Mouse (Mus musculus): ENCODE data around the gene Plekhg6.

The Plekhg6 gene

DNA sequence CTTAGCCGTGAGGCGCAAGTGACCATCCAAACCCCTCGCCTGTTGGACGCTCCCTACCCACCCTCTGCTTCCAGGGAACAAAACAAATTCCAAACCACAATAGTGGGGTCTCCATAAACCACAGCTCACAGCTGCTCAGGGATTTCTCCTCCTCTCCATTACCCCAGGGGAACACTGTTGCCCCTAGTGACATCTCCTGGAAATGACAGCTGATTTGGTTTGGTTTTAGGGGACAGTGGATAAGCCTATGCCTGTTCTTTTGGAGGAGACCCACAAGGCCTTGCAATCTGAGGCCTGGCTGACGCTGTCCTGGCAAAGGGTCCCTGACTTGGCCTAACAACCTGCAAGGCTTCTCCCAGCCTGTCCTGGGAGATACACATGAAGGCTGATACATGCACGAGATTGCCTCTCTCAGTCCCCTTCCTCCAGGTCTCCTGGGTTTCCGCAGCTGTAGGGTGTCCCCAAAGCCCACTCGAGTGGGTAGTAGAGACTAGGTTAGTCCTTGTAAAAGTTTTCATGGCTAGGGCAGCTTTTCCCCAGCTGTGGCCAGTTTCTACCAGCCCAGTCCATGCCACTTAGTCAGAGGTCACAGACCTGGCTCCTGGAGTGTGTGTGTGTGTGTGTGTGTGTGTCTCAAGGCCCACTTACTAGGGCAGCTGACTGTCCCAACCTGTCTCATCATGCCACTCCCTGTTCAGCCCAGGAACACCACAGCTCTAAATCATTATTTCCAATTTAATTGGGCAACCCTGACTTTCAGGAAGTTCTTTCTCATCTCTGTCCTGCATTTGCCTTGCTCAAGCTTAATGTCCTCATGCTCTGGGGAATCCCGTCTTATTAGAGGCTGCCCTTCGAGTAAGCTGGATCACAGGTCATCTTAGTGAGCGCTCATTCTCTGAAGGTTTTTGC lies 4.7 kb upstream of the Plekhg6 start:
- DNase-seq (ENCODE audit: low read depth, low spot score) = peak; percentile 74

- no peak for DNase-seq (ENCODE audit: low read depth, low spot score)
Observed at GRCm38 (mm10) chr6:125382024-125382423, 1.4 kb upstream of the Plekhg6 start.

DNA sequence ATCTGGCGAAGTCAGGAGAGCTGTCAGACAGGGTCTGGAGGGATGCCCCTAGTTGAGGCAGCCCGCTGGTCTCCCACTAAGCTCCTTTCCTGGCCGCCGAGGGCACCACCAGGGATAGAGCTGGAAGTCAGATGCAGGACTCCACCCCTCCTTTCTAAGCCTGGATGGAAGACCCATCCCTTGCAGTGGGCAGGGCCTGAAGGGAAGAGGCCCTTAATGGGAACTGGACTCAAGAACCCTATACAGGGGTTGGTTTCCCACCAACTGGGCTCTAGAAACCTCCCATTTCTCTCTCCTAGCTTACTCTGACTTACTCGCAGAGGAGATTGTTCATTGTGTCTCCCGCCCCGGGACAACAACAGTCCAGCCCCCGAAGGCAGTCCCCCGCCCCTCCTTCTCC lies 812 bp downstream of the Plekhg6 start:
- DNase-seq (ENCODE audit: low read depth, low spot score) = no peak

DNA sequence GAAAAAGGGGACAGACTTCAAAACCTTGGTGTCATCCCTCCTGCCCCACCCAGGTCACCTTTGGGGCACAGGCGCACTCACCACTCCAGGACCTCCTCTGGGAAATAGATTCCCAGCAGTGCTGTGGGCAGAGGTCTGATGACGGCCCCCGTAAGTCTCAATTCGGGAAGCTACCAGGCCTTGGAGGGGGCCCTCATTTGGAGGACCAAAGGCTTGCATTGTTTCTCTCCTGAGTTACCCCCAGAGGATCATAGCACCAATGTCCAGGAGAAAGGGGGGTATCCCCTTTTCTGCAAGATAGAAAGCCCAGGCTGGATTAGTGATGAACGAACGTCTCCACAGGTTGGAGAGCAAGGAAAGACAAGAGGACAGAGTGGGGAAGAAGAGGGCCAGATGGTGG lies 2.0 kb downstream of the Plekhg6 start:
- DNase-seq (ENCODE audit: low read depth, low spot score) = no peak

- peak; percentile 93 for DNase-seq (ENCODE audit: low read depth, low spot score)
Observed at GRCm38 (mm10) chr6:125377582-125378451, 2.8 kb downstream of the Plekhg6 start.

DNA sequence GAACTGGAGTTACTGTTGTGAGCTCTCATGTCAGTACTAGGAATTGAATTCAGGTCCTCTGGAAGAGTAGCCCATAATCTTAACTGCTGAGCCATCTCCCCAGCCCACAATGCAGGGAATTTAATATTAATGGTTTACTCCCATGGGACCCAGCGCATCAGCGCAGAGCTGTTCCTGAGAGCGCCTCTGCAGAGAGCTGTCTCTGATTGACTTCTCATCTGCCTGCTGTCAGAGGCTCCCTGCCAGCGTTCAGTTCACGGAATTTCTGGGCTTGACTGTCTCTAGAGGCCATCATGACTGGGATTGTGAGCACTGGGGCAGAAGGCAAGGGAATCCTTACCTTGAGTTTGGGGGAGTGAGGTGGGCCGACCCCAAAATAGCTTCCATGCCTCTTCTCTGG lies 3.6 kb downstream of the Plekhg6 start:
- DNase-seq (ENCODE audit: low read depth, low spot score) = no peak

GRCm38 (mm10) chr6:125367758-125368371 lies 12.7 kb downstream of the Plekhg6 start:
- peak; percentile 78 for DNase-seq (ENCODE audit: low read depth, low spot score)

DNA sequence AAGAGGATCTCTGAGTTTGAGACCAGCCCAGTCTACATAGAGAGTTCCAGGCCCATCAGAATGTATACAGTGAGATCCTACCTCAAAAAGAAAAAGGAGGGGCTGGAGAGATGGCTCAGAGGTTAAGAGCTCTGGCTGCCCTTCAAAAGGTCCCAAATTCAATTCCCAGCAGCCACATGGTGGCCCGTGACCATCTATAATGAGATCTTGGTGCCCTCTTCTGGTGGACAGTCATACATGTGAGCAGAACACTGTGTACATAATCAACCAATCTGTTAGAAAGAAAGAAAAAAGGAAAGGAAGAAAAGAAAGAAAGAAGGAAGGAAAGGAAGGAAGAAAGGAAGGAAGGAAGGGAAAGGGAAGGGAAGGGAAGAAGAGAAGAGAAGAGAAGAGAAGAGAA lies 14.5 kb downstream of the Plekhg6 start:
- no peak for DNase-seq (ENCODE audit: low read depth, low spot score)

DNA sequence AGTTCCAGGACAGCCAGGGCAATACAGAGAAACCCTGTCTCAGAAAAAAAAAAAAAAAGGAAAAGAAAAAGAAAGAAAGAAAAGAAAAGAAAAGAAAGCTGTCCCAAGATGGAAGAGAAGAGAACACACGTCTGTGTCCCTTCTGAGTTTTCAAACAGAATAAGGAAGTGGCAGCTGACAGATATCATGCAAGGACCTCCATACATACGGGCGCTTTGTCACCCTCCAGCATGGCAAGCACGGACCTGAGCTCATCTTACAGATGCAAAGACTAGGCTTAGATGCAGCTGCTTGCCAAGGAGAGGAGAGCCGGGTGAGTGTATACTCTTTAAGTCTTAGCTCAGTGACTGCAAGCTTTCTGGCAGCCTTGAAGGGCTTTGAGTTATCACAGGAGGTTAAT lies 15.1 kb downstream of the Plekhg6 start:
- no peak for DNase-seq (ENCODE audit: low read depth, low spot score)

DNA sequence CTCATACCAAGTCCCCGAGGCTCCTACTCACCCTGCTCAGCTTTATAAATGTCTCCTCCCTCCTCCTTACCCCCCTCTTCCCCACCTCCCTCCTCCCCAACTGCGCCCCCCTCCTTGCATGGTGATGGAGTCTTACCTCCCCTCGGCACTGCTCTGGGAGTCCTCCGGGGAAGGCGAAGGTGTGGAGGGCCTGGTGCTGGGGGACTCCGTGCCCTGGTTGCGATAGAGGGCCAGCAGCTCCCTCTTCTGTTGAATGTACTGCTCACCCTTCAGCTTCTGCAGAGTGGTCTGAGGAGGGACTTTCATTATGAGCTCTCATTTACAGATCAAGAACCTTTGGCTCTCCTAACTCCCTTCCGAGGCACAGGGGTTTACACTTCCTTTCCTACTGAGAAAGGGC lies 16.1 kb downstream of the Plekhg6 start:
- DNase-seq (ENCODE audit: low read depth, low spot score) = no peak

DNA sequence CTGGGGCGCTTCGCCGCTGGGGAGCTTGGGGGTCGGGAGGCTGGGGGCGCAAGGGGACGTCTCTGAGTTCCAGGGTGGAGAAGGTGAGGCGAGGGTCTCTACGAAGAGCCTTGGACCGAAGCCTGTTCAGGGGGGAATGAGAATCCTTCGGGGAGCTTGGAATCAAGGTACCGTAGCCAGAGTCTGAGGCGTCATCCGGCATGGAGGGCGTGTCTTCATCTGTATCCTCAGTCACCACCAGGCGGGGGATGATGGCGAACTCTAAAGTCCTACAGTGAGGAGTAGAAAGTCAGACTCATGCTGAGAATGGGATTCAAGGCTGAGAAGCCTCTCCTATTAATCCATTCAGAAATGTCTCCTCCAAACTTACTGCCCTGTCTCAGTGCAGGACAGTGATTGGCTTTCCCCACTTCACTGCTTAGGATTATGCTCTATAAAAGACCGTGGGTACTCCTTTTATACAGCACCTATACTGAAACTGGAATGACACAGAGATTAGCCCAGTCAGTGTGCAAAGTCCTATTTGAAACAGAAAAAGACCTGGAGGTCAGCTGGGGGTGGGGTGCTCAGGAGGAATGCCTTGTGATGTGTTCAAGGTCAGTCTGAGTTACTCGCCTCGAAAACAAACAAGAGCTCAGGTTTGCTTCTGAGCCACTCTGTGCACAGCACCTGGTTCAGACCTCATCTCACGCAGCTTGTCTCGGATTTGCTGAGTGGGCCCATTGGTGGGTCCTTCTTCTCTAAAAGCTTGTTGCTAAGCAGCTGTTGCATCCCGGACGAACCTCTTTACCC lies 16.9 kb downstream of the Plekhg6 start:
- DNase-seq (ENCODE audit: low read depth, low spot score) = peak; percentile 78

DNA sequence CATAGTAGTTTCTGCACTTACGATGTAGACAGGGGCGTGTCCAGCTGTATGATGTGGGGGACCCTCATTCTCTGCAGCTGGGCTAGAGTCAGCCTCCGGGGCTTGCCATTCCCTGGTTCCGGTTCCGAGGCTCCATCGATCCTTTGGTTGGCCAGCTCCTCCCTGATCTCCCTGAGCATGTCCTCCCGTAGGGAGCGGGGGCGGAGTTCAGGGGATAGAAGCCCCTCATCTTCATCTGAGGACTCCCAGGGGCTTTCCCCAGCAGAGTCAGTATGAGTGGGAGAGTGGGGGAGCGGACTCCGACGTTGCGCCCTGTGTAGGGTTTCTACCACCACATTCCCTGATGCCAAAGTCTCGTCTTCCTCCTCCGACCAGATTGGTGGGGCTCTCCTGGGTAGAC lies 17.6 kb downstream of the Plekhg6 start:
- no peak for DNase-seq (ENCODE audit: low read depth, low spot score)

DNA sequence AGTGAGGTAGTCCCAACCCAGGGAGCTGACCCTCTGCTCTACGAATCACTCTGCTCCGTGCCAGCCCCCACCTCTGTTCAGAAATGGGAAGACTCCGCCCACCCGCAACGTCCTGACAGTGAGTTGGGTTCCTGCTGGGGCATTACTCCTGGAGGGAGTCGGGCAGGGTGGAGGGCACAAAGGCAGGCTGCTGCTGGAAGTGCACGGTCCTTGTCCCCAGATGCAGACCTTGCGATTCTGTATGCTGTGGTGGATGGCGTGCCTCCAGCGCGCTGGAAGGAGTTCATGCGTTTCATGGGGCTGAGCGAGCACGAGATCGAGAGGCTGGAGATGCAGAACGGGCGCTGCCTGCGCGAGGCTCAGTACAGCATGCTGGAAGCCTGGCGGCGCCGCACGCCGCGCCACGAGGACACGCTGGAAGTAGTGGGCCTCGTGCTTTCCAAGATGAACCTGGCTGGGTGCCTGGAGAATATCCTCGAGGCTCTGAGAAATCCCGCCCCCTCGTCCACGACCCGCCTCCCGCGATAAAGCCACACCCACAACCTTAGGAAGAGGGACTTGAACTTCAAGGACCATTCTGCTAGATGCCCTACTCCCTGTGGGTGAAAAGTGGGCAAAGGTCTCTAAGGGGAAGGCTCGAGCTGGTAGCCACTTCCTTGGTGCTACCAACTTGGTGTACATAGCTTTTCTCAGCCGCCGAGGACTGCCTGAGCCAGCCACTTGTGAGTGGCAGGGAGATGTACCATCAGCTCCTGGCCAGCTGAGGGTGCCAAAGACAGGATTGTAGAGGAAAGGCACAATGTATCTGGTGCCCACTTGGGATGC lies 18.9 kb downstream of the Plekhg6 start:
- peak; percentile 63 for DNase-seq (ENCODE audit: low read depth, low spot score)

DNA sequence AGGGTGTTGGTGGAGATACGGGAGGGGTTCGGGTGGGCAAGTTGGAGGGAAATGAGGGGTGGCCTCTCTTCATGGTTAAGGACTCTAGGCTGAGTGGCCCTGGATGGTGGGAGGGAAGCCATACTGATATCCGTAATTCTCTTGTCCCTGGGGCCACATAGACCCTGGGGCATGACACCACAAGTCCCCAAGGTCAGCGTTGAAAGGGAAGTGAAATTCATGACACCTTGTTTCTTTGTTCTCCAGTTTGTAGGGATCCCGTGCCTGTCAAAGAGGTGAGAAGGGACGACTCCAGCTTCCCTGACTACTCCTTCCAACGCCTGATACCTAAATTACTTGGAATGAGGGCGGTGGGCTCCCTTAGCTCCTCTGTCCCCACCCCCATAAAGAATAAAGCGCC lies 19.7 kb downstream of the Plekhg6 start:
- no peak for DNase-seq (ENCODE audit: low read depth, low spot score)

GRCm38 (mm10) chr6:125359999-125360398 lies 20.6 kb downstream of the Plekhg6 start:
- DNase-seq (ENCODE audit: low read depth, low spot score) = peak; percentile 66

DNA sequence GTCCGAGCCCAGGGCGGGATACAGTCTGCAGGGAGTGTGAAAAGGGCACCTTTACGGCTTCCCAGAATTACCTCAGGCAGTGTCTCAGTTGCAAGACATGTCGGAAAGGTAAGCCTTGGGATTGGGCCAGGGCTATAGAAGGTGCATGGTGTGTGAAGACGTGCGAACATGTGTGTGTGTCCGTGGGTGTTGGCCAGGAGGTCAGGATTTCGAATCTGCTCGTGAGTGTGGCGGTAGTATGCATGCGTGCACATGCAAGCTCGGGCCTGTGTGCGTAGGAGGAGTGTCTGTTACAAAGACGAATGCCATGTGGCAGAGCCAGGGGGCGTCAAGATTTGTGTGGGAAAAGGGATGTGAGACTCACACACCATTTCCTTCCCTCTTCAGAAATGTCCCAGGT lies 23.3 kb downstream of the Plekhg6 start:
- DNase-seq (ENCODE audit: low read depth, low spot score) = no peak

GRCm38 (mm10) chr6:125356264-125356663 lies 24.3 kb downstream of the Plekhg6 start:
- no peak for DNase-seq (ENCODE audit: low read depth, low spot score)

DNA sequence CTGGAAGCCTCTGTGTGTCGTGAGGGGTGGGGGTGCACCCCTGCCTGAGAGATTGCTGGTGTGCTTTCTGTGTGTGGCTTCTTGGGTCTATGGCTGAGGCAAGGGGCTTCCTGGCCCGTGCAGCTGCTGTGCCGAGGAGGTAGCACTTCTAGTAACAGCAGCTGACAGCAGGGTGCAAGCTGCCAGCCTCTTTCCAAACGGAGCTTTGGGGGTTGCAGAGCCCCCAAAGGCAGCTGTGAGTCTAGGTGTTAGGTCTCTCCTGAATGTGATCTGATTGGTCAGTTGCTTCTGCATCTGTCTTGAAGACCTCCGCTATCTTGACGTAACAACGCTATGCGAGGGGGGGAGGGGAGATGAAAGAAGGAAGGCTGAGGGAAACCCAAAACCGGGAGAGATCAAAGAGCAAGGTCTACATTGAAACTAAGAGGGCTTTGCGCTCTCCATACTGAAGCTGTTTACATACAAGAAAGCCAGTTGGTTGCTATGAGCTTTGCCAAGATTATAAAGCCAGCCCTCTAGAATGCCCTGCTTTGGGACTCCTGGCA lies 25.3 kb downstream of the Plekhg6 start:
- DNase-seq (ENCODE audit: low read depth, low spot score) = no peak

DNA sequence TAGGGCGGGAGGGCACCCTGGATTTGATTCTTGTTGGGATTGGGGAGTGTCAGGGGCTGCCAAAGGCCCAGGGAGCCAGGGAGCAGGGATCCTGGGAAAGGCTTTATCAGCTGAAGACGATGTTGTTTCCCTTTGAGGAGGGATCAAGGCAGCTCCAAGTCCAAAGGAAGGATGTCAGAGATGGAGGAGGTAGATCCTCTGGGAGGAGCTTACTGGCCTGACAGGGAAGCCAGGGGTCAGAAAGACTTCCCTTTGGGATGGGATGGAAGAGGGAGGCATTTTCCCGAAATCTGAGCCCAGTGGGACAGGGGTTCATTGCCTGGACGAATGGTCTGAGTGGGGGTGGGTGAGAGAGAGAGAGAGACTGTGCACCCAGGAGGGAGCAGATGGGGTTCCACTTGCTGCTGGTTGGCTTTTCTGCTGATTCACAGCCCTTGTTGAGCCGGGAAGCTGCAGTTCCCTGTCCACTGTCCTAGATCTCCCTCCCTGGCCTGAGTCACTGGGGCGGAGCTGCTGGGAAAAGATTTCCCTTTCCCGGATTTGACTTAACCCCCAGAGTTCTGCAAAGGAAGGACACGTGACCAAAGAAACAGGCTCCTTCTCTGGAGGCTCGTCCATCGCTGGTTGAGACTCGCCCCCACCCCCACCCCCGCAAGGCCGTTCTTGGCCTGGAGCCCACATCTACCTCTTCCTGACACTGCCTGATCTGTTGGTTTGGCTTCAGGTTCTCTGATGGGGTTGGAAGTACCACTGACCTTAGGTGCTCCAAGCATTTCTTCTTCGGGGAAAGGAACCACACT lies 26.0 kb downstream of the Plekhg6 start:
- DNase-seq (ENCODE audit: low read depth, low spot score) = peak; percentile 43
